In genomic region chr4:31823574-31824348, GRCm38 (mm10) we compare ENCODE assay signal across 8 mouse cellular contexts.
DNase-seq lines count a peak whose midpoint lies in the region; ATAC-seq and TF ChIP-seq lines count a peak whose summit lies in the region.

No protein-coding gene starts in this region.

- 57% methylated on average over 19 of the region's 19 CpGs for WGBS in hindbrain, postnatal 0 days
- WGBS in liver, embryonic 13.5 days (ENCODE audit: insufficient replicate concordance): 53% methylated on average over 19 of the region's 19 CpGs
- WGBS in olfactory bulb, adult 2 months: 69% methylated on average over 19 of the region's 19 CpGs

- peak overlapping the region; percentile 35 for H3K4me2 ChIP-seq in hindbrain, postnatal 0 days (ENCODE audit: low read depth, low read length)
- H3K4me2 ChIP-seq in liver, embryonic 13.5 days: 0 out of 2 replicates have a peak overlapping the region, but pooled peaks have one; percentile 17

- peak overlapping the region; percentile 43 for H3K4me3 ChIP-seq in layer of hippocampus, adult 2 months
- no peak overlapping the region for H3K4me3 ChIP-seq in hindbrain, postnatal 0 days (ENCODE audit: low read length)
- no peak overlapping the region for H3K4me3 ChIP-seq in liver, embryonic 13.5 days (replicated peaks)
- H3K4me3 ChIP-seq in olfactory bulb, adult 2 months (ENCODE audit: insufficient read depth, low read depth, low read length): peak overlapping the region; percentile 3; the same call in 1 of the 2 replicates

- H3K27ac ChIP-seq in layer of hippocampus, adult 2 months: no peak overlapping the region
- no peak overlapping the region for H3K27ac ChIP-seq in hindbrain, postnatal 0 days
- no peak overlapping the region for H3K27ac ChIP-seq in liver, embryonic 13.5 days
- H3K27ac ChIP-seq in olfactory bulb, adult 2 months (ENCODE audit: insufficient read depth, low read depth, low read length): no peak overlapping the region

- H3K9ac ChIP-seq in hindbrain, postnatal 0 days (replicated peaks; ENCODE audit: low read length): no peak overlapping the region
- H3K9ac ChIP-seq in liver, embryonic 13.5 days: no peak overlapping the region

- DNase-seq in layer of hippocampus, adult 2 months (ENCODE audit: low spot score in 2 of 2): no peak
- no peak for DNase-seq in layer of hippocampus, adult 18-20 months (ENCODE audit: low spot score in 2 of 2)
- DNase-seq in hindbrain, postnatal 0 days (ENCODE audit: low spot score): no peak
- no peak for DNase-seq in liver, embryonic 13.5 days
- DNase-seq in retina, embryonic 14.5 days (ENCODE audit: low spot score): no peak
- DNase-seq in frontal cortex, postnatal 14 days (ENCODE audit: low spot score in 2 of 2): no peak

- H3K36me3 ChIP-seq in hindbrain, postnatal 0 days (ENCODE audit: insufficient read depth, low read length): no peaks in the 10 kb centered on the region
- no peaks in the 10 kb centered on the region for H3K36me3 ChIP-seq in liver, embryonic 13.5 days

- no peaks in the 10 kb centered on the region for H3K27me3 ChIP-seq in hindbrain, postnatal 0 days (ENCODE audit: insufficient read depth, low read length)
- H3K27me3 ChIP-seq in liver, embryonic 13.5 days: no peaks in the 10 kb centered on the region

- peak; percentile 53 for ATAC-seq in common myeloid progenitor, adult 5-6 weeks (replicated peaks; ENCODE audit: low read depth, poor library complexity, severe bottlenecking)
- ATAC-seq in hindbrain, postnatal 0 days: 0 out of 2 replicates have a peak, but pooled peaks have one; percentile 31
- no peak for ATAC-seq in liver, embryonic 13.5 days (ENCODE audit: low read depth)

- TF ChIP-seq POLR2A in olfactory bulb, adult 2 months (IDR thresholded peaks at IDR 0.05; ENCODE audit: insufficient read depth, low read depth, low read length): no peak

- no peaks in the 10 kb centered on the region for H3K9me3 ChIP-seq in hindbrain, postnatal 0 days (ENCODE audit: low read length)
- H3K9me3 ChIP-seq in liver, embryonic 13.5 days (replicated peaks): no peaks in the 10 kb centered on the region

- TF ChIP-seq CTCF in layer of hippocampus, adult 2 months (conservative IDR thresholded peaks at IDR 0.05): no peak
- TF ChIP-seq CTCF in hindbrain, postnatal 0 days (IDR thresholded peaks at IDR 0.05; ENCODE audit: low read depth): no peak
- TF ChIP-seq CTCF in olfactory bulb, adult 2 months (IDR thresholded peaks at IDR 0.05; ENCODE audit: insufficient read depth, low read depth, low read length): no peak

- H3K4me1 ChIP-seq in hindbrain, postnatal 0 days (ENCODE audit: insufficient read depth, low read length): no peaks in the 10 kb centered on the region
- no peaks in the 10 kb centered on the region for H3K4me1 ChIP-seq in liver, embryonic 13.5 days (replicated peaks)
- peaks cover 8% of the 10 kb centered on the region for H3K4me1 ChIP-seq in olfactory bulb, adult 2 months (ENCODE audit: control insufficient read depth, insufficient read depth, low read length)

Comparison
In these comparisons a context has a peak if more than half of its experiments do, and no peak if none do; other contexts are left out.
1. H3K4me3 ChIP-seq: peak in layer of hippocampus, adult 2 months (single experiment) and olfactory bulb, adult 2 months (single experiment); none in hindbrain, postnatal 0 days (single experiment) and liver, embryonic 13.5 days (single experiment).